Mouse (Mus musculus): ENCODE measurements around the gene Dicer1. TPM values are rescaled to one million over a fixed set of nuclear protein-coding genes. Genes with fewer than 3 reads are reported as not detected.
"Not testable (repeated sequence)": the region's sequence is repeated elsewhere in the genome, so short reads cannot be mapped to it uniquely, and the experiment has no call there.

The Dicer1 gene
- polyA plus RNA-seq, 1 experiment from 2014 or later, result 22.5 TPM

DNA sequence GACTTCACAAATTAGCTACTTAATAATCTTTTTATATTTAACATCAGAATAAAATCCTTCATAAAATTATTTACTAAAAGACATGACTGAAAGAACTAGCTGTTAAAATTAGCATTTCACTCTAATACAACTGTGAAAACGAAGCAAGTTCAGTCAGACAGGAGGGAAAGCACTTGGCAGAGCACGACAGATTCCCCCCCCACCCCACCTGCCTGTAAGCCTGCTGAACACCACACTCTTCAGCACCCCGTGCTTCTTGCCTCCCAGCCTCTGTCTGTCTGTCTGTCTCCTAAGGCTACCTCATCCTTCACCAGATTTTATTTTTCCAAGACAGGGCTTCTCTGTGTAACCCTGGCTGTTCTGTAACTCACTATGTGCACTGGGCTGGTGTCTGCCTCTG is 12.8 kb downstream of the Dicer1 start:
- Histone ChIP-seq H3K27ac (no peak overlapping the region), H3K4me1 (peaks cover 29% of the 10 kb centered on the region), H3K4me3 (no peak overlapping the region), H3K4me2 (no peak overlapping the region), H3K9me3 (replicated peaks) (no peaks in the 10 kb centered on the region), H3K9ac (no peak overlapping the region), H3K27me3 (replicated peaks) (no peaks in the 10 kb centered on the region), H3K36me3 (peaks cover 35% of the 10 kb centered on the region)
- WGBS (ENCODE audit: insufficient replicate concordance), result 74% methylated on average over 3 of the region's 3 CpGs
- ATAC-seq, result no peak

DNA sequence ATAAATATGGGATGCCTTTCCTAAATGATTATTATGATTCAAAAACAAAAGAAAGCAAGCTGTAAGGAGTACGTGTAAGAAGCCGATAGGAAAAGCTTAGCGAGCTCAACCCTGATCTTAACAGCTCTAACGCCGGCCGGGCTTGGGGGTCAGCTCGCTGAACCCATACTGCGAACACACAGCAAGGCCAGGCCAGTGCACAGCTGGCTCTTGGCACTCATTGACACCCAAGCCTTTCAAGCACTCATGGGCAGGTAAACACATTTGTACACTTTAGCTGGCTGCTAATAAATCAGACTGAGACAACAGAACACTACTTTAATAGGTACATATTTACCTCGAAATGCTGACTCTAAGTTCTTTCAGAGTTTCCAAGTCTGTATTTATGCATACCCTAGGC is 13.3 kb downstream of the Dicer1 start:
- H3K27ac ChIP-seq, result no peak overlapping the region
- ATAC-seq, result no peak

DNA sequence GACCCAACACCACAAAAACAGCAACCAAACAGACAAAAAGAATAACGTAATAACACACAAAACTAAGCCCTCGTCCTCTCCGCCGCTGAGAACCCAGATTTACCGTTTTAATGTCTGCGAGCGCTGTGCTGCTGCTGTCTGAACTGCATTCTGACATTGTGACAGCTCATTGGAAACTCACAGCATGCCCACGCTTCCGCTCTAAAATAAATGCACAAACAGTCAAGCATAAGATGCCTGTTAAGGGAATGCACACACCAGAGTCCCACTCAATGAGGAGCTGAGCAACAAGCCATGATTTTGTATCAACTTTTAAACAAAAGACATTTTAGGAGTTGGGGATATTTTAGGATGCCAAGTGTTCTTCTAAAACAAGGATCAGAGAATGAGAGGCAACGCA is 14.1 kb downstream of the Dicer1 start:
- peaks cover 19% of the 10 kb centered on the region for H3K4me1 ChIP-seq
- no peak overlapping the region for H3K4me2 ChIP-seq
- no peaks in the 10 kb centered on the region for H3K27me3 ChIP-seq (replicated peaks)
- ATAC-seq, result no peak
- H3K27ac ChIP-seq, result no peak overlapping the region
- no peaks in the 10 kb centered on the region for H3K9me3 ChIP-seq (replicated peaks)
- no peak overlapping the region for H3K4me3 ChIP-seq
- H3K9ac ChIP-seq, result no peak overlapping the region
- WGBS (ENCODE audit: insufficient replicate concordance), result 90% methylated on average over 10 of the region's 10 CpGs
- peaks cover 47% of the 10 kb centered on the region for H3K36me3 ChIP-seq

More for the DNA sequence above, 13.3 kb downstream of the Dicer1 start:
- Histone ChIP-seq H3K4me1 (peaks cover 26% of the 10 kb centered on the region), H3K4me3 (no peak overlapping the region), H3K9me3 (replicated peaks) (no peaks in the 10 kb centered on the region), H3K36me3 (peaks cover 40% of the 10 kb centered on the region), H3K4me2 (no peak overlapping the region), H3K9ac (no peak overlapping the region), H3K27me3 (replicated peaks) (no peaks in the 10 kb centered on the region)
- WGBS (ENCODE audit: insufficient replicate concordance), result 85% methylated on average over 9 of the region's 9 CpGs

DNA sequence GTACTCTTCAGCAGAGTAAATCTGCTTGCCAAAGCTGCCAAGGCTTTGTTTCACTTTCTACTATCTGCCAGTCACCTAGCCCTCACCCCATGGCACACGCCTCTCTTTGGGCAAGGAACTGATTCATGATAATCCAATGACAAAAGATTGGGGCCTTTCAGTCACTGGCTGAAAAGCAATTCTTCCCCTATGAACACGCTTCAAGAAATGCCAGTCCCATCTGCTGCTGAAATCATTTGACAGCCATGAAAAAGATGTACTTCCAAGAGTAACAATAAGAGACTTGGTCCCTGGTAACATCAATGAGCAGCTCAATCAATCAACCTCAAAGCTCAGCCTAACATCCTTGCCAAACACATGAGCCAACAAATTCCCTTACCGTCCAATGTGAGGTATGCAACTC is 15.8 kb downstream of the Dicer1 start:
- ATAC-seq, result no peak
- 75% methylated on average over 3 of the region's 3 CpGs for WGBS (ENCODE audit: insufficient replicate concordance)

DNA sequence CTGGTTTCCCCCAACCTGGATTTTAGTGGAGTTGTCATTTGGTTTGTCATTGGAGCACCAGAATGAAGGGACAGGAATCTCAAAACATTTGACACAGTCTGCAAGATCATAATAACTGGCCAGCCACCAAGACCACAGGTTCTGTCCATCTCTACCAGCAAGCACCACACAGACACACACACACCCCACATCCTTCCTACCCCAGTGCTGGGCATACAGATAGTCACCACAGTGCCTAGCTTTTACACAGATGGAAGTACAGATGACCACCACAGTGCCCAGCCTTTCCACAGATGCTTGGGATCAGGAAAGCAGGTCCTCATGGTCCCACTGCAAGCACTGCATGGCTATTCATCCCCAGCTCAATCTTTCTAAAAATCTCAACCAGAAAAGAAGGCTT is 18.6 kb downstream of the Dicer1 start:
- H3K4me2 ChIP-seq, result no peak overlapping the region
- no peak overlapping the region for H3K4me3 ChIP-seq
- H3K36me3 ChIP-seq, result peaks cover 88% of the 10 kb centered on the region
- no peak overlapping the region for H3K9ac ChIP-seq
- no peak for ATAC-seq
- no peak overlapping the region for H3K27ac ChIP-seq
- H3K4me1 ChIP-seq, result 0 out of 2 replicates have a peak, but pooled peaks cover 3% of the 10 kb centered on the region
- H3K27me3 ChIP-seq (replicated peaks), result no peaks in the 10 kb centered on the region
- no peaks in the 10 kb centered on the region for H3K9me3 ChIP-seq (replicated peaks)

More for the DNA sequence above, 15.8 kb downstream of the Dicer1 start:
- no peak overlapping the region for H3K4me3 ChIP-seq
- H3K4me2 ChIP-seq, result no peak overlapping the region
- peaks cover 64% of the 10 kb centered on the region for H3K36me3 ChIP-seq
- no peak overlapping the region for H3K9ac ChIP-seq
- H3K9me3 ChIP-seq (replicated peaks), result no peaks in the 10 kb centered on the region
- H3K27me3 ChIP-seq (replicated peaks), result no peaks in the 10 kb centered on the region
- H3K4me1 ChIP-seq, result peaks cover 4% of the 10 kb centered on the region; the same call in 1 of the 2 replicates
- no peak overlapping the region for H3K27ac ChIP-seq

DNA sequence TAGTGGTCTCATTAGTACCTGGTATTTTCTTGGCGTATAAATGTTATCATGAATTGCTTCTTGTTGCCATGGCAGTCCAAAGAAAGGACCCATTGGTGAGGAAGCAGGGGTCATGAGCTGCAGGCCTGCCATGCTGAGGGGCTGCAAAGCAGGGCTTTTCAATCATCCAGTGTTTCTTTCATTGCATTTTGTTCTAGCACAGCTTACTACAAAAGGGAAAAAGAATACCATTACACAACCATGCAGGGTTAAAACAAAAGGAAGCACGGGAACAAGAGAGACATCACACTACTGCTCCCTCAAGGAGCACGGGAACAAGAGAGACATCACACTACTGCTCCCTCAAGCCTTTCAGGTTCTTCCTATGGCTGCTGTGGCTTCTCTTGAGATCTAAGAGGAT is 20.0 kb downstream of the Dicer1 start:
- Histone ChIP-seq H3K4me2 (no peak overlapping the region), H3K27me3 (replicated peaks) (no peaks in the 10 kb centered on the region), H3K36me3 (peaks cover 91% of the 10 kb centered on the region), H3K4me3 (no peak overlapping the region), H3K4me1 (0 out of 2 replicates have a peak, but pooled peaks cover 3% of the 10 kb centered on the region), H3K9me3 (replicated peaks) (no peaks in the 10 kb centered on the region), H3K9ac (no peak overlapping the region), H3K27ac (no peak overlapping the region)
- WGBS (ENCODE audit: insufficient replicate concordance), result 72% methylated on average over 3 of the region's 3 CpGs
- no peak for ATAC-seq

DNA sequence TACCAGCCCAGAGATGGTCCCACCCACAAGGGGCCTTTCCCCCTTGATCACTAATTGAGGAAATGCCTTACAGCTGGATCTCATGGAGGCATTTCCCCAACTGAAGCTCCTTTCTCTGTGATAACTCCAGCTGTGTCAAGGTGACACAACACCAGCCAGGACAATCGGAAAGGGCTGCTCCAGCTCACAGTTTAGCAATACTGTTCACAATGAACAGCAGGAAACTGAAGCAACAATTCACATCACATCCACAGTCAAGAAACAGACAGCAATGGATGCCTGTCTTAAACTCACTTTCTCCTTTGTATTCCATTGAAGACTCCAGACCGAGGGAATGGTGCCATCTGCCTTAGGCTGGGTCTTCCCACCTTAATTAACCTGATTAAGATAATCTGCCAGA is 25.3 kb downstream of the Dicer1 start:
- H3K4me1 ChIP-seq; H3K27me3 ChIP-seq (replicated peaks); ATAC-seq; H3K27ac ChIP-seq; H3K9ac ChIP-seq; H3K4me3 ChIP-seq; H3K9me3 ChIP-seq (replicated peaks); H3K4me2 ChIP-seq: not testable (repeated sequence)
- 77% methylated on average over 2 of the region's 2 CpGs for WGBS (ENCODE audit: insufficient replicate concordance)
- peaks cover 94% of the 10 kb centered on the region for H3K36me3 ChIP-seq

DNA sequence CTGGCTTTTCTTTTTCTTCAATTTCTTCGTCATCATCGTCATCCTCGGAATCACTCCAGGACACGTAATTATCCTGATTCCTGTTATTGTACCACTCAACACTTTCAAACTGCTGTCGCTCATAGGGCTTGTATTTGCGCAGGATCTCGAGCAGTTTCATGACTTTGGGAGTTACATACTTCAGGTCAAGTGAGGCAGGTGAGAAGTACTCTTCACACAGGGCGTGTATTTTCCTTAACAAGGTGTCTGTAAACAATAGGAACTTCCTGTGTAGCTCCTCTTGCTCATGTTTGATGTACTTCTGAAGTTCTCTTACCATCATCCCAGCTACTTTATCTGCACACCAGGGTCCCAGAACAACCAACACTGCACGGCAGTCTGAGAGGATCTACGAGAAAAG is 29.7 kb downstream of the Dicer1 start:
- WGBS (ENCODE audit: insufficient replicate concordance), result 89% methylated on average over 10 of the region's 10 CpGs
- no peak overlapping the region for H3K4me3 ChIP-seq
- peaks cover 81% of the 10 kb centered on the region for H3K36me3 ChIP-seq
- no peak for ATAC-seq
- H3K9me3 ChIP-seq (replicated peaks), result no peaks in the 10 kb centered on the region
- H3K27me3 ChIP-seq (replicated peaks), result no peaks in the 10 kb centered on the region
- H3K4me2 ChIP-seq, result no peak overlapping the region
- 0 out of 2 replicates have a peak, but pooled peaks cover 4% of the 10 kb centered on the region for H3K4me1 ChIP-seq
- H3K27ac ChIP-seq, result no peak overlapping the region
- no peak overlapping the region for H3K9ac ChIP-seq

DNA sequence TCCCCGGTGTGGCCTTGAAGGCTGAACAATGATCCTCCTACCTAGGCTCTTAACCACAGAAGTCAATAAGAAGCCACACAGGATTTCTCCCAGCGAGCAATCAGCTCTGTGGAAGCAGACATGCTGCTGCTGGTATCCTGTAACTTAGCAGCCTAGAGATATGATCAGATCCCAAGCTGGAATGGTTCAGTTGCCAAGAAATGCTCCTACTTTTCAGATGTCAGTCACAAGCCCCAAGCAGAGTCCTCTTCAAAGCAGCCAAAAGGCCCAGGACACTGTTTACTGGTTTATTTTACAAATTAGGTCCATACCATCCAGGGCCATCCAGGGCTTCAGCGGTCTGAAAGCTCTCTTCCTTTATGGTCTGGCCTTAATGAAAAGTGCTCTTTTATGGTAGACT is 30.7 kb downstream of the Dicer1 start:
- peaks cover 81% of the 10 kb centered on the region for H3K36me3 ChIP-seq
- no peak overlapping the region for H3K27ac ChIP-seq
- 80% methylated on average over 3 of the region's 3 CpGs for WGBS (ENCODE audit: insufficient replicate concordance)

DNA sequence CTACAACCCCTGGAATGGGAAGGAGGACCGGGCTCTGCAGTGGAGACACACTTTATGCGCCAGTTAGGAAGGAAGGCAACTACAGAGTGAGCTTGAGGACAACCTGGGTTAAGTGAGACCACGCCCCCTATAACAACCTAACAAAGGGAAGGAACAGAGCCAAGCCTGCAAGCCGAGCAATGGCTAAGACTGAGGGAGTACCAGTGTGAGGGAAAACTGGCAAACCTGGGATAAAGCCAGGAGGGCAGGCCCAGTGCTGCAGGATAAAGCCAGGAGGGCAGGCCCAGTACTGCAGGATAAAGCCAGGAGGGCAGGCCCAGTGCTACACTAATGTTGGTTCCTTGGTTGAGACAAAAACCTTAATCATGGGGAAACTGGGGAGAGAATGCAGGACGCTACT is 32.8 kb downstream of the Dicer1 start:
- Histone ChIP-seq H3K4me2 (no peak overlapping the region), H3K4me1 (0 out of 2 replicates have a peak, but pooled peaks cover 4% of the 10 kb centered on the region), H3K36me3 (peaks cover 83% of the 10 kb centered on the region), H3K27me3 (replicated peaks) (no peaks in the 10 kb centered on the region), H3K9ac (no peak overlapping the region), H3K9me3 (replicated peaks) (no peaks in the 10 kb centered on the region), H3K27ac (no peak overlapping the region), H3K4me3 (no peak overlapping the region)
- 75% methylated on average over 5 of the region's 5 CpGs for WGBS (ENCODE audit: insufficient replicate concordance)
- no peak for ATAC-seq

More for the DNA sequence above, 30.7 kb downstream of the Dicer1 start:
- ATAC-seq, result no peak
- Histone ChIP-seq H3K9me3 (replicated peaks) (no peaks in the 10 kb centered on the region), H3K4me1 (0 out of 2 replicates have a peak, but pooled peaks cover 4% of the 10 kb centered on the region), H3K27me3 (replicated peaks) (no peaks in the 10 kb centered on the region), H3K4me3 (no peak overlapping the region), H3K4me2 (no peak overlapping the region), H3K9ac (no peak overlapping the region)

DNA sequence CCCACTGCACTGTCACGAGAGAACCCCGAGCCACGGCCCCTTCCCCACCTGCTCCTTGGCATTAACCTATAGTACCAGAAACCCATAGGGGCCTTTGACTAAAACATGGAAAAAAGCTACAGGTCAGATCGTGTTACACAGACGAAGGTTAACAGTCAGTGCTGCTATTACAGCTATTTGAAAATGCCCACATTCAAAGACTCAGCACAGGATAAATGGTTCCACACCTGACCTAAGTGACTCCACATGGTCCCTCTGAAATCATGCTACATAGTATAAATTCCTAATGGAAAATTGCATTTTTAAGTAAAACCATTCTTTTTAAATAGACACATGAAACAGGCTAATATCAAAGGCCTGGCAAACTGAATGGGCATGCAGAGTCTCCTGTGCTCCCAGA is 35.3 kb downstream of the Dicer1 start:
- ATAC-seq, result no peak
- H3K27ac ChIP-seq, result no peak overlapping the region
- peaks cover 84% of the 10 kb centered on the region for H3K36me3 ChIP-seq
- 0 out of 2 replicates have a peak, but pooled peaks cover 4% of the 10 kb centered on the region for H3K4me1 ChIP-seq
- 82% methylated on average over 5 of the region's 5 CpGs for WGBS (ENCODE audit: insufficient replicate concordance)
- H3K9me3 ChIP-seq (replicated peaks), result no peaks in the 10 kb centered on the region
- H3K9ac ChIP-seq, result no peak overlapping the region
- H3K4me3 ChIP-seq, result no peak overlapping the region
- H3K4me2 ChIP-seq, result no peak overlapping the region
- H3K27me3 ChIP-seq (replicated peaks), result no peaks in the 10 kb centered on the region

DNA sequence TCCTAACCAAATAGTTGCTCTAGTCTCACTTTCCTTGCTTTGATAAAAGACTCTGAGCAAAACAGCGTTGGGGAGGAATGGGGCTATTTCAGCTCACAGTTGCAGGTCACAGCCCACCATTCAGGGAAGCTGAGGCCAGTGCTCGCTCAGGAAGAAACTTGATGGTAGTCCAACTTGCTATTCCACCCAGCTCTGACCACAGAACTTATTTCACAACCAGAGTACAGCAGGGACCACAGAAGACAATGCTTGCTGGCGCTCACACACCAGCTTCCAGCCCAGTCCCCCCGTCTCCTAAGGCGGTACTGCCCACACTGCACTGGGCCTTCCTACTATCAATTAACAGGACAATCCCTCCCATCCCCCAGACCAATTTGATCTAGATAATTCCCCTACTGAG is 36.3 kb downstream of the Dicer1 start:
- Histone ChIP-seq H3K9ac (no peak overlapping the region), H3K27ac (no peak overlapping the region), H3K27me3 (replicated peaks) (no peaks in the 10 kb centered on the region), H3K4me3 (no peak overlapping the region), H3K9me3 (replicated peaks) (no peaks in the 10 kb centered on the region), H3K36me3 (peaks cover 84% of the 10 kb centered on the region), H3K4me1 (0 out of 2 replicates have a peak, but pooled peaks cover 4% of the 10 kb centered on the region), H3K4me2 (no peak overlapping the region)
- no peak for ATAC-seq
- WGBS (ENCODE audit: insufficient replicate concordance), result 76% methylated on average over 5 of the region's 5 CpGs

DNA sequence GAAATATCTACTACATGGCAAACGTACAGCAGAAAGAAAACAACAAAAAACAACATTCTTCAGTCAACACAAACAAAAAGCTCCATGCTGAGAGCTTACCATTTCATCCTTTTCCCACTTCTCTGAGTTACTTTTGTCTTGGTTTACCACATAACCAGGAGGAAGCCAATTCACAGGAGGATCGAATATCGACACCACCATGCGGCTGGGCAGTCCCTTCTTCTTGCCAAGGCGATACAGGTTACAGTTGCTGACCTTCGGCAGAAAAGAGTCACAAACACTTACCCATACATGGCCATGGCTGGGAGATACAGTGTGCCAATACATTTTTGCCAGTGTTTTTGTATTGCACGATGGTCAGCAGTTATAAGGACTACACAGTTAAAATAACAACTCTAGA is 51.5 kb downstream of the Dicer1 start:
- Histone ChIP-seq H3K36me3 (peaks cover 85% of the 10 kb centered on the region), H3K9ac (no peak overlapping the region), H3K4me1 (peaks cover 14% of the 10 kb centered on the region), H3K4me3 (no peak overlapping the region), H3K27ac (no peak overlapping the region), H3K9me3 (replicated peaks) (no peaks in the 10 kb centered on the region), H3K27me3 (replicated peaks) (no peaks in the 10 kb centered on the region), H3K4me2 (no peak overlapping the region)
- WGBS (ENCODE audit: insufficient replicate concordance), result 77% methylated on average over 7 of the region's 7 CpGs
- ATAC-seq, result no peak

Data from liver, embryonic 12.5 days (tissue).